Mouse (Mus musculus): ENCODE data around the gene Olfr1351.

- TF ChIP-seq CTCF (IDR thresholded peaks at IDR 0.05; ENCODE audit: extremely low read depth, insufficient read depth, low read length), result no peak
- TF ChIP-seq POLR2A (IDR thresholded peaks at IDR 0.05; ENCODE audit: extremely low read depth, insufficient read depth, low read length), result no peak
These were observed 16.2 kb downstream of the Olfr1351 start, which contains the start of gene Olfr57 for GRCm38 (mm10) chr10:79028441-79028840.

Measured in cortical plate, adult 2 months (tissue).